Mouse (Mus musculus) hindbrain, postnatal 0 days (tissue): ENCODE results near the gene Prss21. TPM values are rescaled to one million over a fixed set of nuclear protein-coding genes. Genes with fewer than 3 reads are reported as not detected.
A peak's percentile ranks its signal among the peaks of the same experiment; 100 is the strongest.

Experiments used
- ATAC-seq: fragments of 200-750 bp; cut with Nextera tagmentation; 2 replicates; pipeline ENCODE4 v1.8.0; 2017; ENCODE audit warnings: mild to moderate bottlenecking, moderate TSS enrichment, moderate library complexity
- DNase-seq: peaks from one replicate; pipeline ENCODE4 v3.0.0-alpha.2; 2015; ENCODE audit warnings: low spot score
- H3K27ac ChIP-seq: fragments of 300-500 bp; sonication (generic); 2 replicates; pipeline ENCODE4 v1.5.1; 2014; ENCODE audit warnings: mild to moderate bottlenecking
- H3K27me3 ChIP-seq: fragments of 300-500 bp; sonication (generic); 2 replicates; pipeline ENCODE4 v1.6.1; 2014; ENCODE audit warnings: low read length, mixed read lengths; ENCODE audit not compliant: insufficient read depth
- H3K36me3 ChIP-seq: fragments of 300-500 bp; sonication (generic); 2 replicates; pipeline ENCODE4 v1.6.1; 2014; ENCODE audit warnings: low read length, mixed read lengths; ENCODE audit not compliant: insufficient read depth
- H3K4me1 ChIP-seq: fragments of 300-500 bp; sonication (generic); 2 replicates; pipeline ENCODE4 v1.6.1; 2014; ENCODE audit warnings: antibody characterized with exemption, low read length, mixed read lengths; ENCODE audit not compliant: insufficient read depth
- H3K4me2 ChIP-seq: fragments of 300-500 bp; sonication (generic); 2 replicates; pipeline ENCODE4 v1.6.1; 2014; ENCODE audit warnings: low read depth, mild to moderate bottlenecking, low read length, moderate library complexity, mixed read lengths
- H3K4me3 ChIP-seq: fragments of 300-500 bp; sonication (generic); 2 replicates; pipeline ENCODE4 v1.5.1; 2014; ENCODE audit warnings: low read length
- H3K9ac ChIP-seq: fragments of 300-500 bp; sonication (generic); replicated peaks from 2 replicates; pipeline ENCODE4 v1.6.1; 2014; ENCODE audit warnings: mild to moderate bottlenecking, low read length, moderate library complexity, mixed read lengths
- H3K9me3 ChIP-seq: fragments of 300-500 bp; sonication (generic); 2 replicates; pipeline ENCODE4 v1.6.1; 2016; ENCODE audit warnings: low read length, mixed read lengths
- CTCF ChIP-seq: IDR thresholded peaks from 2 replicates; pipeline ENCODE4 v1.5.1; 2016; ENCODE audit warnings: antibody characterized with exemption, control low read depth, low read depth
- WGBS: fragments of 180-500 bp; shearing (Covaris S2); extraction: QIAGEN DNeasy Blood & Tissue Kit; methylation state at CpG from one replicate; pipeline ENCODE4 v1.1.7; 2014; 5-methylcytosine and 5-hydroxymethylcytosine counted together
- polyA plus RNA-seq: library from polyadenylated mRNA; unstranded; fragments of >200 nt; fragmentation: Nextera tagmentation; extraction: Ambion mirVana; gene quantifications from 2 replicates; pipeline ENCODE4 v1.2.1, GENCODE M21; 2015
- total RNA-seq: library from RNA; depleted of rRNA; stranded (reverse); fragments of >200 nt; gene quantifications from 2 replicates; pipeline ENCODE4 v1.2.3, GENCODE M21; 2014

Gene Prss21
- total and polyA plus RNA-seq, 2 experiments from 2014 or later: not detected

GRCm38 (mm10) chr17:23825591-23825990 lies 42.3 kb upstream of the Prss21 start:
- ATAC-seq: no peak
- no peak overlapping the region for H3K27ac ChIP-seq

GRCm38 (mm10) chr17:23828271-23829001 lies 39.4 kb upstream of the Prss21 start:
- WGBS: under 1% methylated on average over 47 of the region's 47 CpGs
- H3K36me3 ChIP-seq: peaks cover 32% of the 10 kb centered on the region
- H3K4me1 ChIP-seq: peaks cover 7% of the 10 kb centered on the region
- H3K9me3 ChIP-seq: no peaks in the 10 kb centered on the region
- H3K4me3 ChIP-seq: peak overlapping the region; percentile 82
- no peaks in the 10 kb centered on the region for H3K27me3 ChIP-seq
- H3K9ac ChIP-seq: peak overlapping the region; percentile 84
- H3K4me2 ChIP-seq: peak overlapping the region; percentile 83
- DNase-seq (peak; percentile 52), ATAC-seq (peak; percentile 80)
- peak; percentile 49 for TF ChIP-seq CTCF
- H3K27ac ChIP-seq: peak overlapping the region; percentile 86

More at GRCm38 (mm10) chr17:23825591-23825990, 42.3 kb upstream of the Prss21 start:
- WGBS: 92% methylated on average over 4 of the region's 4 CpGs
- Histone ChIP-seq H3K36me3 (peaks cover 56% of the 10 kb centered on the region), H3K9ac (no peak overlapping the region), H3K27me3 (no peaks in the 10 kb centered on the region), H3K4me3 (no peak overlapping the region), H3K4me1 (peaks cover 7% of the 10 kb centered on the region), H3K9me3 (no peaks in the 10 kb centered on the region), H3K4me2 (no peak overlapping the region)
- no peak for DNase-seq
- TF ChIP-seq CTCF: no peak

- H3K9me3 ChIP-seq: no peaks in the 10 kb centered on the region
- ATAC-seq (peak; percentile 96), DNase-seq (peak; percentile 96)
- peak within 1 kb of the TSS; percentile 82 for H3K4me3 ChIP-seq
- no peaks in the 10 kb centered on the region for H3K27me3 ChIP-seq
- peaks cover 25% of the 10 kb centered on the region; the same call in 1 of the 2 replicates for H3K36me3 ChIP-seq
- TF ChIP-seq CTCF: peak; percentile 76
- H3K9ac ChIP-seq: peak within 1 kb of the TSS; percentile 84
- H3K27ac ChIP-seq: peak within 1 kb of the TSS; percentile 86
- peaks cover 7% of the 10 kb centered on the region for H3K4me1 ChIP-seq
- 2% methylated on average over 23 of the region's 42 CpGs for WGBS
- peak within 1 kb of the TSS; percentile 83 for H3K4me2 ChIP-seq
Measured at GRCm38 (mm10) chr17:23829064-23829619, 38.7 kb upstream of the Prss21 start, which contains the start of gene Elob. Elob (minus strand) TSS chr17:23829136.

- ATAC-seq (no peak), DNase-seq (no peak)
- TF ChIP-seq CTCF: no peak
- H3K27me3 ChIP-seq: no peaks in the 10 kb centered on the region
- H3K4me2 ChIP-seq: no peak overlapping the region
- H3K4me3 ChIP-seq: no peak overlapping the region
- no peak overlapping the region for H3K27ac ChIP-seq
- H3K36me3 ChIP-seq: peaks cover 6% of the 10 kb centered on the region; the same call in 1 of the 2 replicates
- no peak overlapping the region for H3K9ac ChIP-seq
- H3K4me1 ChIP-seq: peaks cover 7% of the 10 kb centered on the region
- 100% methylated on average over 1 of the region's 1 CpGs for WGBS
- H3K9me3 ChIP-seq: no peaks in the 10 kb centered on the region
Measured at GRCm38 (mm10) chr17:23831201-23831600, 36.7 kb upstream of the Prss21 start.

- 64% methylated on average over 8 of the region's 8 CpGs for WGBS
- Histone ChIP-seq H3K4me3 (no peak within 1 kb of the TSS), H3K27ac (no peak within 1 kb of the TSS), H3K27me3 (no peaks in the 10 kb centered on the region), H3K4me1 (no peaks in the 10 kb centered on the region), H3K36me3 (no peaks in the 10 kb centered on the region), H3K4me2 (no peak within 1 kb of the TSS), H3K9ac (no peak within 1 kb of the TSS), H3K9me3 (no peaks in the 10 kb centered on the region)
- DNase-seq (no peak), ATAC-seq (no peak)
- TF ChIP-seq CTCF: no peak
Measured at GRCm38 (mm10) chr17:23836006-23836575, 31.8 kb upstream of the Prss21 start, which contains the start of gene Prss33. Prss33 (minus strand) TSS chr17:23836056.

GRCm38 (mm10) chr17:23841145-23841544 lies 26.7 kb upstream of the Prss21 start:
- H3K36me3 ChIP-seq: no peaks in the 10 kb centered on the region
- DNase-seq: peak; percentile 86
- no peaks in the 10 kb centered on the region for H3K27me3 ChIP-seq
- peak; percentile 84 for TF ChIP-seq CTCF
- H3K4me3 ChIP-seq: no peak overlapping the region
- ATAC-seq: no peak
- WGBS: 26% methylated on average over 4 of the region's 4 CpGs
- H3K27ac ChIP-seq: no peak overlapping the region
- no peaks in the 10 kb centered on the region for H3K4me1 ChIP-seq
- no peaks in the 10 kb centered on the region for H3K9me3 ChIP-seq
- no peak overlapping the region for H3K4me2 ChIP-seq
- no peak overlapping the region for H3K9ac ChIP-seq
